Mouse (Mus musculus) small intestine, adult 2 months (tissue): ENCODE results near the gene Gm49388. TPM values are rescaled to one million over a fixed set of nuclear protein-coding genes. Genes with fewer than 3 reads are reported as not detected.
"Not testable (repeated sequence)": the region's sequence is repeated elsewhere in the genome, so short reads cannot be mapped to it uniquely, and the experiment has no call there.

ENCODE experiments used
- H3K27ac ChIP-seq: fragments of 200-500 bp; 2 replicates; pipeline ENCODE4 v1.5.1; 2012; ENCODE audit warnings: low read depth, low read length, control low read depth, inconsistent platforms; ENCODE audit not compliant: insufficient read depth
- H3K27me3 ChIP-seq: fragments of 200-500 bp; 2 replicates; pipeline ENCODE4 v1.6.1; 2012; ENCODE audit warnings: mild to moderate bottlenecking, moderate library complexity, low read length, inconsistent platforms; ENCODE audit not compliant: control insufficient read depth, insufficient read depth
- H3K36me3 ChIP-seq: fragments of 200-500 bp; 2 replicates; pipeline ENCODE4 v1.6.1; 2012; ENCODE audit warnings: mild to moderate bottlenecking, low read length, control low read depth, inconsistent platforms; ENCODE audit not compliant: control insufficient read depth, insufficient read depth
- H3K4me1 ChIP-seq: fragments of 200-500 bp; 2 replicates; pipeline ENCODE4 v1.6.1; 2012; ENCODE audit warnings: low read length, inconsistent platforms, mixed read lengths; ENCODE audit not compliant: control insufficient read depth, insufficient read depth, insufficient read length
- H3K4me3 ChIP-seq: fragments of 200-500 bp; 2 replicates; pipeline ENCODE4 v1.5.1; 2012; ENCODE audit warnings: low read depth, mild to moderate bottlenecking, control low read depth, inconsistent platforms, low read length, moderate library complexity
- CTCF ChIP-seq: fragments of 200-500 bp; IDR thresholded peaks from 2 replicates; pipeline ENCODE4 v1.5.1; 2012; ENCODE audit warnings: low read depth, mild to moderate bottlenecking, control low read depth, inconsistent platforms, low read length, moderate library complexity, mixed read lengths; ENCODE audit not compliant: insufficient replicate concordance, insufficient read length; ENCODE audit errors: extremely low read depth
- POLR2A ChIP-seq: fragments of 200-500 bp; IDR thresholded peaks from 2 replicates; pipeline ENCODE4 v1.6.1; 2012; ENCODE audit warnings: low read depth, mild to moderate bottlenecking, control low read depth, inconsistent platforms, low read length, moderate library complexity
- WGBS: fragments of 180-500 bp; shearing (Covaris S2); methylation state at CpG from one replicate; pipeline ENCODE4 v1.1.7; 2018; 5-methylcytosine and 5-hydroxymethylcytosine counted together
- polyA plus RNA-seq: library from polyadenylated mRNA; depleted of rRNA; stranded (reverse); fragments of >200 nt; gene quantifications from 2 replicates; pipeline ENCODE4 v1.2.3, GENCODE M21; 2012

Gene Gm49388
- polyA plus RNA-seq, 1 experiment, result not detected

DNA sequence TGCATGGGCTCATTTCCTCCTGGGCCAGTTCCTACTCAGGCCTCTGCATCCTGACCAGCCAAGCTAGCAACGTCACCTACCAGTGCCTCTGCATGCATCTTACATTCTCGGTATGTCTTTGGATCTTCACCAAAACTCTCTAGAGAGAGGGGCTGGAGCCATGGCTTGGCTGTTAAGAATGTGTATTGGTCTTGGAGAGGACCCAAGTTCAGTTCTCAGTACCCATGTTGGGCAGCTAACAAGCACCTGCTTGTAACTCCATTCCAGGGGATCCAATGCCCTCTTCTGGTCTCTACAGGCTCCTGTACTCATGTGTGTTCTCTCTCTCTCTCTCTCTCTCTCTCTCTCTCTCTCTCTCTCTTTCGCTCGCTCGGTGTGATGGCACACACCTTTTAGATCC, 32.4 kb downstream of the Gm49388 start:
- 84% methylated on average over 5 of the region's 5 CpGs for WGBS
- Histone ChIP-seq H3K27me3 (no peaks in the 10 kb centered on the region), H3K36me3 (no peaks in the 10 kb centered on the region), H3K4me3 (no peak overlapping the region), H3K27ac (no peak overlapping the region), H3K4me1 (peaks cover 7% of the 10 kb centered on the region)
- TF ChIP-seq CTCF (no peak), POLR2A (no peak)

DNA sequence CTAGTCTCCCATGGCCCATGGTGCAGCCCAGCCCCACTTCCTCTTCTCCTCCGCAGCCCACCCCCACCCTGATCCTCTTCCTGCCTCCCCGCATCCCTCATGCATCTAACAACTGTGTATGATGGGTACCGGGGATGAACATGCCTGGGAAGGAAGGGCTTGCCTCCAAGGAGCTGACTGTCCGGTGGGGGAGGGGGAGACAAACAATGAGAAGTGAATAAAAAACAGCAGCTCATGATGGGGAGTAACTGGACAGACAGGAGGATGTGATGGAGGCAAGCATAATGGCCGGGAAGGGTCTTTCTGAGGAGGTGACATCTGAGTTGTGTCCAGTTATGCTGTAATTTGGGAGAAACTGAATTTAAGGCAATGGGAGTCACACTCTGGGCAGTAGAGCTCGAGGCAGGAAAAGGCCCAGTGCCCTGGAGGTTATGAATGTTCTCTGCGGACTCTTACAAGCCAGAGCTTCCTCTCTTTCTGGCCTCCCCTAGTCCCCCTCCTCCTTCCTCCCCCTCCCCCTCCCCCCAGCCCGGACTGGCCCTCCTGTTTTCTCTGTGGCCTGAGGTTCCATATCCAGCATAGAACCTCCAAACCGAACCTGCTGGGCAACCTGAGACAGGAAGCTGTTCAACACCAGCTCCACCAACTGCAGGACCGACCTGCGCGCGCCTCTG, 35.6 kb downstream of the Gm49388 start:
- TF ChIP-seq CTCF, result no peak
- TF ChIP-seq POLR2A, result no peak
- Histone ChIP-seq H3K4me1 (peaks cover under 1% of the 10 kb centered on the region; the same call in 1 of the 2 replicates), H3K4me3 (no peak overlapping the region), H3K27me3 (peaks cover 3% of the 10 kb centered on the region; the same call in 1 of the 2 replicates), H3K36me3 (no peaks in the 10 kb centered on the region), H3K27ac (no peak overlapping the region)
- 63% methylated on average over 13 of the region's 13 CpGs for WGBS

DNA sequence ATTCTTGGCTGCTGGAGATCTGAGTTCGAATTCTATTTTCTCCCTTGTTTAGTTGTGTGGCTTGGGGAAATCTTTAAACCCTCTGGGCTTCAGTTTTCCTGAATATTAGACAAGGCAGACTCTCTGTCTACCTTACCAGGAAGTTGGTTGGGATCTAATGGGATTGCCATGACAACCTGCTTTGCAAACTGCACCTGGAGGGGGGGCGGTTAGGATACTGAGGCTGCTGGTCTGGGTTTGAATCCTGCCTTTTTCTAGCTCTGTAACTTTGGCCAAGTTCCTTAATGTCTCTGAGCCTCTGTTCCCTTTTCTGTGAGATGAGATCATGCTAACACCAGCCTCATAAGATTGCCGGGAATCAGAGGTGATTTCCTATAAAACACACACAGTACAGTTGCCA, 37.1 kb downstream of the Gm49388 start:
- 81% methylated on average over 3 of the region's 3 CpGs for WGBS
- Histone ChIP-seq H3K27me3 (peaks cover 3% of the 10 kb centered on the region; the same call in 1 of the 2 replicates), H3K27ac (no peak overlapping the region), H3K4me1 (no peaks in the 10 kb centered on the region; the same call in 1 of the 2 replicates), H3K4me3 (no peak overlapping the region), H3K36me3 (no peaks in the 10 kb centered on the region)
- no peak for TF ChIP-seq CTCF
- TF ChIP-seq POLR2A, result no peak

DNA sequence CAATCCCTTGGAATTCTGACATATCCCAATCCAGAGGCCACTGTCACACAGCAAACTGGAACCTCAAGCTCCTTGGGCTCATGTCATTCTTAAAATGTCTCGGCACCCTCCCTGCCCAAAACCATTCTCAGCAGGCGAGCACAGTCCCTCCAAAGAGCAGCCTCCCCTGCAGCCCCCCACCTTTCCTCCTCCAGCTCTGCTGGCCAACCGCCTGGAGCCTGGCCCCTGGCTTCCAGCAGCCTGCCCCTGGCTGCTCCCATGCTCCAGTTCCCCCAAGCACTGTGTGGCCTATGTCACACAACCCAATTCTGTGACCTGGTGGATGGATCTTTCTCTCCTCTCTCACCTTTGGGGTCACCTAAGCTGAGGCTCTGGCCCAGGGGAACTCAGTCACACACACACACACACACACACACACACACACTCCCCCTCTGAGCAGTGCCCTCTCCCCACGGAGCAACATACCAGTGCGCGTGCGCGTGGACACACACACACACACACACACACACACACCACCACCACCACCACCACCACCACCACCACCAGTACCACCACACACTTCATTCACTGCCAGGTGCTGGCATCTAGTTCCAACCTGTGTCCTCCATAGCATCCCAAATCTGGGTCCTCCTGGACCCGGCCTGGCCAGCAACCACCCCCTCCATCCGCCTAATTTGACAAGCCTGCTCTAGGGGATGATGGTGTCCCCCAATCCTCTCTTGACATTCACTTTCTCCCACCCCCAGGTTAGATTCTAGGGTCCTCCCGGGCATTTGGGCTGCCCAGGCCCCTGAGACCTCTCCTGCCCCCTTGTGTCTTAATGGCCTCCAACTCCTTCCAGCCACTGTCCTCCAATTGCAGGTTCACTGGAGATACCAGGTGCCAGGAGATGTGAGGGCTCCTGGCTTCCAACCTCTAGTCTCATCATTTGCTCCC, 38.1 kb downstream of the Gm49388 start:
- TF ChIP-seq POLR2A (no peak), CTCF (no peak)
- Histone ChIP-seq H3K4me1 (no peaks in the 10 kb centered on the region; the same call in 1 of the 2 replicates), H3K4me3 (peak overlapping the region; percentile 53; the same call in 1 of the 2 replicates), H3K27me3 (peaks cover 3% of the 10 kb centered on the region; the same call in 1 of the 2 replicates), H3K36me3 (no peaks in the 10 kb centered on the region), H3K27ac (no peak overlapping the region)
- WGBS, result 82% methylated on average over 11 of the region's 11 CpGs

DNA sequence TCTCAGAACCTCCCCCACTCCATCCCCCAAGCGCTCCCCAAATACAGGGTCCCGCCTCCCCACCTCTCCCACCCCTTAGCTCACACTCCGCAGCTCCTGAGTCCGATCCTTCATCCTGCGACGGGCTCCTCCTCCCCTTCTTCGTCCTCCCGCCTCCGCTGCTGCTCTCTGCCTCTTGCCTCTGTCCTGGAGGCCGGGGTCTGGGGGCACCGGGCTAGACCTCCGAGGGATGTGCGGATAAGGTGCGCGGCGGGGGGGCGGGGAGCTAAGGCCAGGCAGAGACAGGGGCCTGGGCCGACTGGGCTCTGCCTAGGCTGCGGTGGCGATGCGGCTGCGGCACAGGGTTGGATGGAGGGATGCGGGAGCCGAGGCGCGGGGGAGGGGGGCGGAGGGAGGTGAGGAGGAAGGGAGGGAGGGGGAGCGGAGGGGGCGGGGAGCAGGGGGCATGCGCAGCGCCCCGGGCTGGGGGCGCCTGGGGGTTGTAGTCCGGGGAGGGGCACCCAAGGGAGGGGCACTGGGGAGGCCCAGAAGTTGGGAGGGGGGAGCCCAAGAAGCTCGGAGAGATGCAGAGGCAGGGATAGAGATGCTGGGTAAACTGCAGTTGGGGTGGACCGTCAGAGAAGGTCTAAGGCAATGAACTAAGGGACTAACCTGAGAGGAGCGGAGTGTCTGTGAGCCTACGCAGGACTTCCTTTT, 38.9 kb downstream of the Gm49388 start, which contains the start of the genes Stx4a and Stx1b:
Stx4a (plus strand) TSS at position 119 of the 696 bp plus-strand sequence.
Stx1b (minus strand) TSS at position 374 of the 696 bp plus-strand sequence.
- Histone ChIP-seq H3K27ac (no peak within 1 kb of the TSS), H3K4me3 (peak within 1 kb of the TSS; percentile 53), H3K27me3 (peaks cover 3% of the 10 kb centered on the region; the same call in 1 of the 2 replicates), H3K4me1 (no peaks in the 10 kb centered on the region; the same call in 1 of the 2 replicates), H3K36me3 (no peaks in the 10 kb centered on the region)
- WGBS, result 20% methylated on average over 33 of the region's 38 CpGs
- TF ChIP-seq POLR2A, result no peak

DNA sequence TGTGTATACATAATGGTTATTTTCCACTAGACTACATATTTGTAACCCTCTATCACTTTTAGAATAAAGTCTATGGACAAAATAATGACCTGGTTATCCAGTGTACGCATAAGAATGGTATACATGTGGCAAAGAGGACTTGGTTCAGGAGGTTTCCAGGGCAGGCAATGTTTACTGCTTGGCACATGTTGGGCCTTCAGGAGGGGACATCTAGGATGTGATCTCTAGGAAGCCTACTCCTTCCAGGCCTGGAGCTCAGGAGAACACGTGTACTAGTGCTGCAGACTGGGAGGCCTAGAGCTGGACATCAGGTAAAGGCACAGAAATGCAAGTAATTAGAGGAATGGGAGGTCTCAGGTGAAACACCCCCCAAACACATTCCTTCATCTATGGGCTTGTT, 50.1 kb downstream of the Gm49388 start:
- Histone ChIP-seq H3K4me3 (no peak overlapping the region), H3K36me3 (no peaks in the 10 kb centered on the region), H3K27me3 (no peaks in the 10 kb centered on the region), H3K27ac (no peak overlapping the region), H3K4me1 (no peaks in the 10 kb centered on the region; the same call in 1 of the 2 replicates)
- TF ChIP-seq CTCF (no peak), POLR2A (no peak)
- WGBS, result 83% methylated on average over 2 of the region's 2 CpGs

DNA sequence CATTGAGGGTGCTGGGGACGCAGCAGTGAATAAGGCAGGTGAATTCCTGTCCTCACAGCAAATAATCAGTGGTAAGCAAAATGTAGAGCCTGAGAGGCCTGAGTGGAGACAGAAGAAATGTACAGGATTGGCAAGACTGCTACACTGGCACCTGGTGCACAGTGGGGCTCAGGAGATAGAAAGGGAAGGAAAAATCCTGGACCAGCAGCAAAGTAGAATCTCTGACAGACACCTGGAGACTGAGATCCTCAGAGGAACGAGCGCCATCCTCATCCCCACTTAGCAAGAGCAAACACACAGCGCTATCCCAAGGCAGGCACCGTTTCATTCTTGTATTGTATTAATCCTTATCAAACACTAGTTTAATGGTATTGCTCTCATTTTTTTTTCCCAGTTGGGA, 52.1 kb downstream of the Gm49388 start:
- Histone ChIP-seq H3K36me3 (no peaks in the 10 kb centered on the region), H3K4me1 (peaks cover 7% of the 10 kb centered on the region), H3K27me3 (no peaks in the 10 kb centered on the region), H3K4me3 (no peak overlapping the region), H3K27ac (no peak overlapping the region)
- TF ChIP-seq POLR2A (no peak), CTCF (no peak)
- 82% methylated on average over 5 of the region's 5 CpGs for WGBS

DNA sequence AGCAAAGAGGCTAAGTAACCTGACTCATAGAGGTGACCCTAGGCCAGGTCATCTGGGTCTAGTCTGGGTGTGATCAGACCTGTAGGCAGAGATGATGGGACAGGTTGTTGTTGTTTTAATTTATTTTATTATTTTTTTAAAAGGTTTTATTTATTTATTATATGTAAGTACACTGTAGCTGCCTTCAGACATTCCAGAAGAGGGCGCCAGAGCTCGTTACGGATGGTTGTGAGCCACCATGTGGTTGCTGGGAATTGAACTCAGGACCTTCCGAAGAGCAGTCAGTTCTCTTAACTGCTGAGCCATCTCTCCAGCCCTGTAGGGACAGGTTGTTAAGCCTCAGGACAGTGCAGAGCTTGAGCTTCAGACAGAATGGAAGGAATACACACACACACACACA, 52.5 kb downstream of the Gm49388 start:
- H3K27ac ChIP-seq, result not testable (repeated sequence)
- WGBS, result 91% methylated on average over 4 of the region's 4 CpGs

DNA sequence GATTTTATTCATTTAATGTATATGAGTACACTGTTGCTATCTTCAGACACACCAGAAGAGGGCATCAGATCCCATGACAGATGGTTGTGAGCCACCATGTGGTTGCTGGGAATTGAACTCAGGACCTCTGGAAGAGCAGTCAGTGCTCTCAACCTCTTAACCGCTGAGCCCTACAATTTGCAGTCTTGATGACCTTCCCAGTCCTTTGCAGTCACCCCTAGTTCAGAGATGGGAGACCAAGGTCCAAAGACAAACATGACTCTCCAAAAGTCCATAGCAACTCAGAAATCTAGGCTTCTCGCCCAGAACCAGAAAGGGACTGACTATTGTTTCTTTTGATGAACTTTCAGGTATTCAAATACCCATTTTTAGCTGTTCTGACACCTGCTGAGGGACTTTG, 54.6 kb downstream of the Gm49388 start:
- H3K36me3 ChIP-seq, result peaks cover 14% of the 10 kb centered on the region
- H3K27me3 ChIP-seq, H3K4me1 ChIP-seq, H3K4me3 ChIP-seq, H3K27ac ChIP-seq: not testable (repeated sequence)
- WGBS, result 80% methylated on average over 2 of the region's 2 CpGs

More for the DNA sequence above, 52.5 kb downstream of the Gm49388 start:
- not testable (repeated sequence) for H3K36me3 ChIP-seq, H3K4me3 ChIP-seq, H3K27me3 ChIP-seq, H3K4me1 ChIP-seq
